Mouse (Mus musculus): ENCODE data around the gene Ldb2. TPM values are rescaled to one million over a fixed set of nuclear protein-coding genes. Genes with fewer than 3 reads are reported as not detected.

The Ldb2 gene
- polyA plus RNA-seq (2015; fragmentation: Nextera tagmentation; extraction: Ambion mirVana) = 10.5 and 12.0 TPM in 2 replicates

- 3% methylated on average over 19 of the region's 19 CpGs for WGBS
- H3K27ac ChIP-seq (ENCODE audit: low read depth, low read length) = no peak within 1 kb of the TSS
- ATAC-seq = no peak
- peak within 1 kb of the TSS; percentile 37 for H3K4me3 ChIP-seq (ENCODE audit: low read depth, low read length)
- H3K27me3 ChIP-seq (replicated peaks; ENCODE audit: control insufficient read depth, insufficient read depth, low read length) = no peaks in the 10 kb centered on the region
- no peaks in the 10 kb centered on the region for H3K4me1 ChIP-seq (replicated peaks; ENCODE audit: control insufficient read depth, insufficient read depth, low read length)
- H3K9me3 ChIP-seq (ENCODE audit: control insufficient read depth) = no peaks in the 10 kb centered on the region
- H3K9ac ChIP-seq (ENCODE audit: low read depth, low read length) = peak within 1 kb of the TSS; percentile 12; the same call in 1 of the 2 replicates
- no peak for TF ChIP-seq CTCF (IDR thresholded peaks at IDR 0.05; ENCODE audit: low read depth)
- no peaks in the 10 kb centered on the region for H3K36me3 ChIP-seq (ENCODE audit: control insufficient read depth, insufficient read depth)
- peak within 1 kb of the TSS; percentile 58 for H3K4me2 ChIP-seq (replicated peaks; ENCODE audit: low read depth)
Observed at GRCm38 (mm10) chr5:44799053-44799860, at the start of gene Ldb2. Ldb2 (minus strand) TSS chr5:44799680.

GRCm38 (mm10) chr5:44831287-44831686 lies 31.8 kb upstream of the Ldb2 start:
- 74% methylated on average over 5 of the region's 5 CpGs for WGBS
- Histone ChIP-seq H3K9ac (ENCODE audit: low read depth, low read length) (no peak overlapping the region), H3K4me2 (replicated peaks; ENCODE audit: low read depth) (no peak overlapping the region), H3K4me3 (ENCODE audit: low read depth, low read length) (no peak overlapping the region), H3K36me3 (ENCODE audit: control insufficient read depth, insufficient read depth) (no peaks in the 10 kb centered on the region), H3K9me3 (ENCODE audit: control insufficient read depth) (no peaks in the 10 kb centered on the region), H3K27ac (ENCODE audit: low read depth, low read length) (no peak overlapping the region), H3K4me1 (replicated peaks; ENCODE audit: control insufficient read depth, insufficient read depth, low read length) (no peaks in the 10 kb centered on the region), H3K27me3 (replicated peaks; ENCODE audit: control insufficient read depth, insufficient read depth, low read length) (no peaks in the 10 kb centered on the region)
- TF ChIP-seq CTCF (IDR thresholded peaks at IDR 0.05; ENCODE audit: low read depth) = peak; percentile 76
- no peak for ATAC-seq

DNA sequence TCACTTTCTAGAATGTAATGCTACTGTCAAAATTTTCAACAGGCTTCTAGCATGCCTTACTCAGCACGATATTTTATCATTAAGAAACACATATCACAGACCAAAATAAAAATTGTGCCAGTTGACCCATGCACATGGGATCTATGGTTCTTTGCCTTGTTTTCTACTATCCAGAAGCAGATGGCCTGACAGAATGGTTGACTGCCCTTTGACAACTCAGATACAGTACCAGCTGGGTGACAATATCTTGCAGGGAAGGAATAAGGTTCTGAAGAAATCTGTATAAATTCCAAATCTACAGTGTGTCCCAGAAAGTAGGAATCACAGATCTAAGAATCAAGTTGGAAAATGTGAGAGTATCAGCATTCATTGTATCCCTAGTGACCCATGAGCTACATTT lies 16.0 kb upstream of the Ldb2 start:
- no peak for TF ChIP-seq CTCF (IDR thresholded peaks at IDR 0.05; ENCODE audit: low read depth)
- H3K36me3 ChIP-seq (ENCODE audit: control insufficient read depth, insufficient read depth) = no peaks in the 10 kb centered on the region
- WGBS = 90% methylated on average over 1 of the region's 1 CpGs
- H3K9ac ChIP-seq (ENCODE audit: low read depth, low read length) = no peak overlapping the region
- H3K4me1 ChIP-seq (replicated peaks; ENCODE audit: control insufficient read depth, insufficient read depth, low read length) = no peaks in the 10 kb centered on the region
- no peak overlapping the region for H3K4me3 ChIP-seq (ENCODE audit: low read depth, low read length)
- no peaks in the 10 kb centered on the region for H3K9me3 ChIP-seq (ENCODE audit: control insufficient read depth)
- no peak overlapping the region for H3K27ac ChIP-seq (ENCODE audit: low read depth, low read length)
- no peaks in the 10 kb centered on the region for H3K27me3 ChIP-seq (replicated peaks; ENCODE audit: control insufficient read depth, insufficient read depth, low read length)
- no peak for ATAC-seq
- H3K4me2 ChIP-seq (replicated peaks; ENCODE audit: low read depth) = no peak overlapping the region

DNA sequence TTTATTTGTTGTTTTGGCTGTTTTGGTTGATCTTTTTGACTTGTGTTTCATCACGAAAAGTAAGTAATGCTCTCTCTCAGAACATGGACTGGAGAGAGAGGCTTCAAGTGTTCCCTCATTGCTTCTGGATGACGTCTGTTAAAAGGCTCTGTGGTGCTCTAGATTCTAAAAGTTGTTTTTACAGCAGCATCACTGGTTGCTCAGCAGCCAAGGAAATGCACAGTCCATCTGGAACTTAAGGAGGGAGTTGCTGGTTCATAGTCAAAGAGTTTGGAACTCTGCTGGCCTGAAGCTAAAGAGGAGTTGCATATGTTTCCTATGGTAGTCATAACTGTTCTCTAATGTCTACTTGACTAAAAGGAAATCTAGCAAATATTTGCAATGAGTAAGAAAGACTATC lies 6.5 kb upstream of the Ldb2 start:
- no peak for ATAC-seq
- Histone ChIP-seq H3K9ac (ENCODE audit: low read depth, low read length) (no peak overlapping the region), H3K27ac (ENCODE audit: low read depth, low read length) (no peak overlapping the region), H3K4me2 (replicated peaks; ENCODE audit: low read depth) (no peak overlapping the region), H3K36me3 (ENCODE audit: control insufficient read depth, insufficient read depth) (no peaks in the 10 kb centered on the region), H3K9me3 (ENCODE audit: control insufficient read depth) (no peaks in the 10 kb centered on the region), H3K4me3 (ENCODE audit: low read depth, low read length) (no peak overlapping the region), H3K27me3 (replicated peaks; ENCODE audit: control insufficient read depth, insufficient read depth, low read length) (no peaks in the 10 kb centered on the region), H3K4me1 (replicated peaks; ENCODE audit: control insufficient read depth, insufficient read depth, low read length) (no peaks in the 10 kb centered on the region)
- WGBS = 64% methylated on average over 2 of the region's 2 CpGs
- TF ChIP-seq CTCF (IDR thresholded peaks at IDR 0.05; ENCODE audit: low read depth) = no peak

DNA sequence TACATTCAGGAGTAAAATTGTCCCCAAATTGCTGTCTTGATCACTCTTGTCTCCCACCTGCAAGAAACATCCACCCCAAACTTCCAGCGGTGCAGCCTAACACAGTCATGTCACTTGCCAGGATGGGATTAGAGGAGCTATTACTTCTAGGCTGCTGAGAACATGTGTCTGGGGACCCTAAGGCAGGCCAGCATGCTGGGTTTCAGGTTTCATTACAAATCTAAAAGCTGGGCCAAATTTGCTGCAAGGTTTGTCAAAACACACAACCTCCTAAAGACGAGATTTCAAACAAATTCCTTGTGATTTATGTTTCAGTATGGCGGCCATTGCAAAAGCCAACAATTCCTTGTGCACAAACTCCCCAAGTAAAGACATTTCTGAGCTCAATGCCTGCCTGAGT lies 1.6 kb upstream of the Ldb2 start:
- no peak for ATAC-seq
- Histone ChIP-seq H3K9ac (ENCODE audit: low read depth, low read length) (no peak overlapping the region), H3K9me3 (ENCODE audit: control insufficient read depth) (no peaks in the 10 kb centered on the region), H3K27me3 (replicated peaks; ENCODE audit: control insufficient read depth, insufficient read depth, low read length) (no peaks in the 10 kb centered on the region), H3K36me3 (ENCODE audit: control insufficient read depth, insufficient read depth) (no peaks in the 10 kb centered on the region), H3K4me1 (replicated peaks; ENCODE audit: control insufficient read depth, insufficient read depth, low read length) (no peaks in the 10 kb centered on the region), H3K27ac (ENCODE audit: low read depth, low read length) (no peak overlapping the region), H3K4me2 (replicated peaks; ENCODE audit: low read depth) (no peak overlapping the region), H3K4me3 (ENCODE audit: low read depth, low read length) (no peak overlapping the region)
- WGBS = 34% methylated on average over 3 of the region's 3 CpGs
- no peak for TF ChIP-seq CTCF (IDR thresholded peaks at IDR 0.05; ENCODE audit: low read depth)

GRCm38 (mm10) chr5:44799861-44800260 lies 381 bp upstream of the Ldb2 start:
- H3K27ac ChIP-seq (ENCODE audit: low read depth, low read length) = no peak overlapping the region
- ATAC-seq = no peak
- H3K9me3 ChIP-seq (ENCODE audit: control insufficient read depth) = no peaks in the 10 kb centered on the region
- no peaks in the 10 kb centered on the region for H3K36me3 ChIP-seq (ENCODE audit: control insufficient read depth, insufficient read depth)
- H3K4me3 ChIP-seq (ENCODE audit: low read depth, low read length) = peak overlapping the region; percentile 37
- H3K9ac ChIP-seq (ENCODE audit: low read depth, low read length) = no peak overlapping the region
- no peak for TF ChIP-seq CTCF (IDR thresholded peaks at IDR 0.05; ENCODE audit: low read depth)
- WGBS = 43% methylated on average over 2 of the region's 2 CpGs
- H3K4me2 ChIP-seq (replicated peaks; ENCODE audit: low read depth) = peak overlapping the region; percentile 58
- H3K4me1 ChIP-seq (replicated peaks; ENCODE audit: control insufficient read depth, insufficient read depth, low read length) = no peaks in the 10 kb centered on the region
- no peaks in the 10 kb centered on the region for H3K27me3 ChIP-seq (replicated peaks; ENCODE audit: control insufficient read depth, insufficient read depth, low read length)

All from intestine, postnatal 0 days (tissue).